Mouse (Mus musculus) CH12.LX (cell line): Measurements from ENCODE around the gene Fnbp1. TPM values are rescaled to one million over a fixed set of nuclear protein-coding genes. Genes with fewer than 3 reads are reported as not detected.

ENCODE experiments used
- DNase-seq: peaks from one replicate; pipeline ENCODE4 v3.0.0-alpha.2; 2013; ENCODE audit errors: extremely low read depth
- H3K27ac ChIP-seq: 2 replicates; pipeline ENCODE4 v1.5.1; 2012; ENCODE audit warnings: low read depth, mild to moderate bottlenecking, control low read depth, moderate library complexity; ENCODE audit not compliant: insufficient read depth
- H3K27me3 ChIP-seq: replicated peaks from 2 replicates; pipeline ENCODE3; 2012; ENCODE audit warnings: inconsistent platforms
- H3K36me3 ChIP-seq, 2 experiments: replicated peaks in 1 of 2; 2 replicates each; pipeline versions ENCODE3 to v1.6.1; 2012; ENCODE audit warnings: inconsistent platforms in 1 of 2, low read length in 1 of 2, mild to moderate bottlenecking in 1 of 2, mixed read lengths in 1 of 2, moderate library complexity in 1 of 2; ENCODE audit not compliant: control insufficient read depth in 1 of 2, insufficient read depth in 1 of 2
- H3K4me1 ChIP-seq, 2 experiments: 2 replicates each; pipeline ENCODE4 v1.6.1; 2012; ENCODE audit warnings: inconsistent platforms in 1 of 2, moderate library complexity in 1 of 2; ENCODE audit not compliant: insufficient read depth in 2 of 2, control insufficient read depth in 1 of 2
- H3K4me2 ChIP-seq: 2 replicates; pipeline ENCODE4 v1.6.1; 2012; ENCODE audit warnings: low read depth, mild to moderate bottlenecking, control low read depth; ENCODE audit not compliant: poor library complexity, insufficient read depth, severe bottlenecking
- H3K4me3 ChIP-seq, 3 experiments: fragments of 150-350 bp in 1 of 3; sonication (generic) in 1 of 3; replicated peaks in 1 of 3; 2 replicates each; pipeline versions ENCODE3 to v1.5.1; 2011 to 2012; ENCODE audit warnings: low read depth in 2 of 3, low read length in 2 of 3, mild to moderate bottlenecking in 2 of 3, moderate library complexity in 2 of 3, control low read depth in 1 of 3, improper control_type of control experiment in 1 of 3, inconsistent platforms in 1 of 3, mixed read lengths in 1 of 3; ENCODE audit not compliant: poor library complexity in 1 of 3
- H3K79me2 ChIP-seq: replicated peaks from 2 replicates; pipeline ENCODE4 v1.6.1; 2012; ENCODE audit warnings: mild to moderate bottlenecking, moderate library complexity; ENCODE audit not compliant: control insufficient read depth, poor library complexity, insufficient read depth, severe bottlenecking; ENCODE audit errors: extremely low read depth
- H3K9ac ChIP-seq: 2 replicates; pipeline ENCODE4 v1.6.1; 2012; ENCODE audit warnings: low read depth, mild to moderate bottlenecking, control low read depth, moderate library complexity; ENCODE audit not compliant: insufficient read depth
- H3K9me3 ChIP-seq: replicated peaks from 2 replicates; pipeline ENCODE3; 2012; ENCODE audit warnings: low read length, inconsistent platforms, mixed read lengths
- CHD1 ChIP-seq: IDR thresholded peaks from 2 replicates; pipeline ENCODE4 v1.6.1; 2012; ENCODE audit warnings: low read depth, low read length, improper control_type of control experiment, inconsistent platforms
- CTCF ChIP-seq, 2 experiments: IDR thresholded peaks in 1 of 2; conservative IDR thresholded peaks in 1 of 2; 2 replicates each; pipeline ENCODE4 v1.5.1; 2011 to 2012; ENCODE audit warnings: low read depth in 2 of 2, low read length in 2 of 2, improper control_type of control experiment in 1 of 2, inconsistent platforms in 1 of 2, mild to moderate bottlenecking in 1 of 2, moderate library complexity in 1 of 2
- ELF1 ChIP-seq: IDR thresholded peaks from 2 replicates; pipeline ENCODE4 v1.6.1; 2014; ENCODE audit warnings: low read depth, mild to moderate bottlenecking, inconsistent platforms, low read length, improper control_type of control experiment
- IRF4 ChIP-seq: IDR thresholded peaks from 2 replicates; pipeline ENCODE4 v1.6.1; 2014; ENCODE audit warnings: low read depth, mild to moderate bottlenecking, inconsistent platforms, low read length, improper control_type of control experiment
- MAZ ChIP-seq: IDR thresholded peaks from 2 replicates; pipeline ENCODE4 v1.6.1; 2012; ENCODE audit warnings: low read depth, mild to moderate bottlenecking, inconsistent platforms, low read length, improper control_type of control experiment, moderate library complexity
- MEF2A ChIP-seq: IDR thresholded peaks from 2 replicates; pipeline ENCODE4 v1.6.1; 2014; ENCODE audit warnings: low read depth, mild to moderate bottlenecking, inconsistent platforms, low read length, improper control_type of control experiment, borderline replicate concordance
- MYC ChIP-seq: IDR thresholded peaks from 2 replicates; pipeline ENCODE4 v1.6.1; 2011; ENCODE audit warnings: low read depth, mild to moderate bottlenecking, improper control_type of control experiment, low read length
- NELFE ChIP-seq: IDR thresholded peaks from 2 replicates; pipeline ENCODE4 v1.6.1; 2011; ENCODE audit warnings: low read depth, low read length, improper control_type of control experiment
- PAX5 ChIP-seq: IDR thresholded peaks from 2 replicates; pipeline ENCODE4 v1.6.1; 2012; ENCODE audit warnings: low read length, inconsistent platforms, mixed read lengths
- POLR2AphosphoS2 ChIP-seq: IDR thresholded peaks from 2 replicates; pipeline ENCODE4 v1.6.1; 2011; ENCODE audit warnings: low read depth, low read length, improper control_type of control experiment
- SIN3A ChIP-seq: IDR thresholded peaks from 2 replicates; pipeline ENCODE4 v1.6.1; 2012; ENCODE audit warnings: low read length, improper control_type of control experiment, inconsistent platforms
- UBTF ChIP-seq: IDR thresholded peaks from 2 replicates; pipeline ENCODE4 v1.6.1; 2012; ENCODE audit warnings: low read depth, mild to moderate bottlenecking, inconsistent platforms, low read length, improper control_type of control experiment, moderate library complexity
- ZNF384 ChIP-seq: IDR thresholded peaks from 2 replicates; pipeline ENCODE4 v1.6.1; 2012; ENCODE audit warnings: low read depth, low read length, improper control_type of control experiment, inconsistent platforms
- dilution Hi-C: fragments of 300-500 bp; cut with MboI; formaldehyde crosslinking; loops from 2 replicates; pipeline ENCODE4 v1.14.3; 2020; ENCODE audit warnings: low sequenced_read_pairs; ENCODE audit not compliant: extremely low pct_unique_long_range_greater_than_20kb, extremely low pct_ligation_motif_present
- in situ Hi-C: fragments of 300-500 bp; cut with MboI; formaldehyde crosslinking; loops from 3 replicates; pipeline ENCODE4 v1.14.3; 2019; ENCODE audit warnings: low sequenced_read_pairs, low pct_ligation_motif_present, low pct_unique_long_range_greater_than_20kb, mixed read lengths
- polyA plus RNA-seq: library from polyadenylated mRNA; unstranded; fragments of >175 nt; gene quantifications from 2 replicates; pipeline ENCODE4 v1.2.1, GENCODE M21; 2012; ENCODE audit warnings: low read depth; ENCODE audit not compliant: insufficient read length
- total RNA-seq, 2 experiments: library from RNA; depleted of rRNA; stranded (reverse); fragments of 300-350 nt in 1 of 2; fragments of >200 nt in 1 of 2; gene quantifications; 2 replicates each; pipeline ENCODE4 v1.2.3; 2012 to 2014

Fnbp1 gene
- total and polyA plus RNA-seq, 3 experiments: 29.6 to 133 (median 50.5) TPM

GRCm38 (mm10) chr2:31002857-31003256 lies 139.0 kb downstream of the Fnbp1 start:
- TF ChIP-seq MEF2A (no peak), IRF4 (no peak), UBTF (no peak), ELF1 (no peak), NELFE (no peak), ZNF384 (no peak), MYC (no peak)
- dilution Hi-C loops: no loop called here

GRCm38 (mm10) chr2:30998443-30999260 lies 143.2 kb downstream of the Fnbp1 start:
- Histone ChIP-seq H3K27ac (no peak overlapping the region), H3K27me3 (no peaks in the 10 kb centered on the region)
- no peak for TF ChIP-seq MYC
- TF ChIP-seq, all 38 proteins: peak for 0
- Histone ChIP-seq H3K36me3 (peaks cover 31 to 45% of the 10 kb centered on the region in 2 experiments), H3K9me3 (no peaks in the 10 kb centered on the region), H3K79me2 (no peaks in the 10 kb centered on the region), H3K9ac (no peak overlapping the region), H3K4me3 (no peak overlapping the region), H3K4me1 (no peaks in the 10 kb centered on the region), H3K4me2 (no peak overlapping the region)
- in situ Hi-C loops: no loop called here
- dilution Hi-C loops: no loop called here
- DNase-seq: no peak

More at GRCm38 (mm10) chr2:31002857-31003256, 139.0 kb downstream of the Fnbp1 start:
- Histone ChIP-seq H3K79me2 (no peaks in the 10 kb centered on the region), H3K4me2 (no peak overlapping the region), H3K27me3 (no peaks in the 10 kb centered on the region), H3K9ac (no peak overlapping the region), H3K4me3 (no peak overlapping the region), H3K27ac (no peak overlapping the region), H3K4me1 (peaks cover 7 to 23% of the 10 kb centered on the region in 2 experiments), H3K9me3 (no peaks in the 10 kb centered on the region), H3K36me3 (peaks cover 52 to 84% of the 10 kb centered on the region in 2 experiments)
- in situ Hi-C loops: loop anchor here (25.0 kb wide), 1 partner anchor 284 kb away; no protein-coding TSS in a partner anchor
- DNase-seq: no peak

GRCm38 (mm10) chr2:30995432-30995996 lies 146.3 kb downstream of the Fnbp1 start:
- TF ChIP-seq PAX5: no peak
- TF ChIP-seq POLR2AphosphoS2: no peak
- no peak for TF ChIP-seq ZNF384
- no peak for TF ChIP-seq CHD1
- TF ChIP-seq MEF2A: no peak
- TF ChIP-seq MAZ: no peak
- TF ChIP-seq SIN3A: no peak
- no peak for TF ChIP-seq CTCF (conservative IDR thresholded peaks at IDR 0.05 in 1 of 2, IDR thresholded peaks at IDR 0.05 in 1 of 2; ENCODE audit: low read depth in 2 of 2, low read length in 2 of 2)
- dilution Hi-C loops (no loop called here), in situ Hi-C loops (no loop called here)
- Histone ChIP-seq H3K27me3 (no peaks in the 10 kb centered on the region), H3K27ac (no peak overlapping the region), H3K4me1 (no peaks in the 10 kb centered on the region), H3K4me2 (no peak overlapping the region), H3K9ac (no peak overlapping the region), H3K4me3 (peak overlapping the region in 2 of 3 experiments; percentile 15 to 31), H3K9me3 (peaks cover 3% of the 10 kb centered on the region), H3K36me3 (peaks cover 13 to 35% of the 10 kb centered on the region in 2 experiments), H3K79me2 (no peaks in the 10 kb centered on the region)
- DNase-seq: no peak
